Mouse (Mus musculus) intestine, embryonic 15.5 days (tissue): ENCODE data around the gene Lmo3. TPM values are rescaled to one million over a fixed set of nuclear protein-coding genes. Genes with fewer than 3 reads are reported as not detected.

Source experiments
- ATAC-seq: fragments of 200-750 bp; cut with Nextera tagmentation; 2 replicates; pipeline ENCODE4 v1.8.0; 2017; ENCODE audit warnings: moderate TSS enrichment, moderate library complexity
- H3K27ac ChIP-seq: fragments of 300-500 bp; sonication (generic); 2 replicates; pipeline ENCODE4 v1.5.1; 2015; ENCODE audit warnings: mild to moderate bottlenecking, inconsistent platforms
- H3K27me3 ChIP-seq: fragments of 300-500 bp; sonication (generic); replicated peaks from 2 replicates; pipeline ENCODE4 v1.6.1; 2015; ENCODE audit warnings: inconsistent platforms
- H3K36me3 ChIP-seq: fragments of 300-500 bp; sonication (generic); 2 replicates; pipeline ENCODE4 v1.6.1; 2015; ENCODE audit warnings: inconsistent platforms
- H3K4me1 ChIP-seq: fragments of 300-500 bp; sonication (generic); replicated peaks from 2 replicates; pipeline ENCODE4 v1.6.1; 2015; ENCODE audit warnings: inconsistent platforms
- H3K4me2 ChIP-seq: fragments of 300-500 bp; sonication (generic); replicated peaks from 2 replicates; pipeline ENCODE4 v1.6.1; 2015; ENCODE audit warnings: mild to moderate bottlenecking, inconsistent platforms
- H3K4me3 ChIP-seq: fragments of 300-500 bp; sonication (generic); replicated peaks from 2 replicates; pipeline ENCODE4 v1.5.1; 2015; ENCODE audit warnings: inconsistent platforms
- H3K9ac ChIP-seq: fragments of 300-500 bp; sonication (generic); 2 replicates; pipeline ENCODE4 v1.6.1; 2015; ENCODE audit warnings: inconsistent platforms
- H3K9me3 ChIP-seq: fragments of 300-500 bp; sonication (generic); 2 replicates; pipeline ENCODE4 v1.6.1; 2016; ENCODE audit warnings: inconsistent platforms
- WGBS: fragments of 180-500 bp; shearing (Covaris S2); methylation state at CpG from one replicate; pipeline ENCODE4 v1.1.7; 2015; 5-methylcytosine and 5-hydroxymethylcytosine counted together
- polyA plus RNA-seq: library from polyadenylated mRNA; unstranded; fragments of >200 nt; fragmentation: Nextera tagmentation; extraction: Ambion mirVana; gene quantifications from 2 replicates; pipeline ENCODE4 v1.2.1, GENCODE M21; 2015

The Lmo3 gene
- polyA plus RNA-seq, 1 experiment from 2014 or later = 11.1 TPM

DNA sequence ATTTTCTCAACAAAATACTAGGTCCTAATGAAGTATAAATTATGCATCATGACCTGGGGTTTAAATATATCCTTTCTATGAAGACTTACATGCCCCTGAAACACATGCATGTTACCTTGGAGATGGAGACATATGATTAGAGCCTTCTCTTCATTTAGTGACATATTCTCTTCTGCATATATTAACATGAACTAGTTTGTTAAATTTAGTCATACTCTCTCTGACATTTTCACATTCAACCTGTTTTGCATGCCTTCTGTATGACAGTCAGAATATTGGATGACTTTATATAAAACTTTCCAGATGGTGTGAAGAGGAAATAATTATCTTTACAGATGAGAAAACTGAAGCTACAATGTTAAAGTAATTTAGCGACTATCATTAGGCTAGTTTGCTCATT lies 77.8 kb downstream of the Lmo3 start:
- Histone ChIP-seq H3K4me2 (no peak overlapping the region), H3K9me3 (no peaks in the 10 kb centered on the region), H3K27me3 (no peaks in the 10 kb centered on the region), H3K4me3 (no peak overlapping the region), H3K36me3 (no peaks in the 10 kb centered on the region), H3K27ac (no peak overlapping the region), H3K4me1 (no peaks in the 10 kb centered on the region), H3K9ac (no peak overlapping the region)
- ATAC-seq = no peak
- 79% methylated on average over 1 of the region's 1 CpGs for WGBS

DNA sequence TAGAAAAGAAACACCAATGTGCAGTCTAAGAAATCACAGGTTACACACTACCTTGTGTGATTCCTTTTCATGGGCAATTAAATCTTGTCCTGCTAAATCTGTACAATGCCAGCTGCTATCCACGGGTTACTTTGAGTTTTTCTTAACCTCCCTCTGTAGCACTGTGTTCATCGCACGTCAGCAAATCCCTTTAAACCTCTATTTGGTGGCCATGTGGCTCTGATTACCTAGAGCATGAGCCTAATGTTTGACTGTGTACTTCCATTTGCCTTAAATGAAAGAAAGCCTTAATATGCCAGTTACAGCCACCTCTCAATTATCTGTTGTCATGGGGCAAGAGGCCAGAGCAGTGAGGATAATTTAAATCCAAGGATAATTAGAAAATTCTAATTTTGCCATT lies 98.9 kb downstream of the Lmo3 start:
- no peak overlapping the region for H3K4me3 ChIP-seq

DNA sequence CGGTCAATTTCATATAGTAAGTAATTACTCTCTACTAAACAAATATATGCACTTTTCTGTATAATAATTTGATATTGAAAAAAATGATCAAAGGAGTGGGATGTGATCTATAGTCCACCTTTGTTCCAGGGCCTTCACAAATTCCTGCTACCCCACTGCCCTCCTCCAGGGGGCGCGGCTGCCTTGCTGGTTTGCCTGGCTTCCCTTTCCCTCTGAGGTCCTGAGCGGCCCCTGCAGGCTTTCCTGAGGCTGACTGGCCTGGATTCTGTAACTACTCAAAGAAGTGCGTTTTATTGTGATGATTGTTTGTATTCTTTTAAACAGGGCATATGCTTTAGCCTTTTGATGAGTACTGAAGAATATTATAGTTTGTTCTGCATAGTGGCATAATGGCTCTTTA lies 104.2 kb downstream of the Lmo3 start:
- Histone ChIP-seq H3K9me3 (no peaks in the 10 kb centered on the region), H3K27me3 (no peaks in the 10 kb centered on the region), H3K4me1 (no peaks in the 10 kb centered on the region), H3K27ac (no peak overlapping the region), H3K9ac (no peak overlapping the region), H3K36me3 (no peaks in the 10 kb centered on the region), H3K4me3 (no peak overlapping the region), H3K4me2 (no peak overlapping the region)
- ATAC-seq = peak; percentile 55
- whole genome bisulfite sequencing = 18% methylated on average over 5 of the region's 5 CpGs

More for the DNA sequence above, 98.9 kb downstream of the Lmo3 start:
- no peak overlapping the region for H3K9ac ChIP-seq
- no peaks in the 10 kb centered on the region for H3K27me3 ChIP-seq
- ATAC-seq = no peak
- no peak overlapping the region for H3K4me2 ChIP-seq
- no peaks in the 10 kb centered on the region for H3K9me3 ChIP-seq
- WGBS = 87% methylated on average over 3 of the region's 3 CpGs
- H3K27ac ChIP-seq = no peak overlapping the region
- H3K4me1 ChIP-seq = no peaks in the 10 kb centered on the region
- H3K36me3 ChIP-seq = no peaks in the 10 kb centered on the region

DNA sequence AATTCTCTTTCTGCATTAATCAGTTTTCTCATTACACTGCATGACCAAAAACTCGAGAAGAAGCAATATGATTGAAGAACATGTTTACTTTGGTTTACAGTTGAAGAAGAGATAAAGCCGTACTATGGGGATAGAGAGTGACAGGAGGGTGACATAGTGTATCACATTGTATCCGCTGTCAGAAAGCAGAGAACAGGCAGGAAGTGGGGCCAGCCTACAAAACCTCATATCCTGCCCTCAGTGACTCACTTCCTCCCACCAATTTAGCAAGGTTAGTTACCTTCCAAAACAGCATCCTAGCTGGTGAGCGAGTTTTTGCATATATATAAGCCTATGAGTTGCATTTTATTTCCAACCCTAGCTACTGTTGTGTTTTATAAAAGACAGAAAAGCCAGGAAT lies 112.6 kb downstream of the Lmo3 start:
- no peak for ATAC-seq
- WGBS = 64% methylated on average over 4 of the region's 4 CpGs
- no peaks in the 10 kb centered on the region for H3K4me1 ChIP-seq
- H3K36me3 ChIP-seq = no peaks in the 10 kb centered on the region
- H3K27ac ChIP-seq = no peak overlapping the region
- H3K9me3 ChIP-seq = no peaks in the 10 kb centered on the region
- H3K4me3 ChIP-seq = no peak overlapping the region
- H3K4me2 ChIP-seq = no peak overlapping the region
- no peak overlapping the region for H3K9ac ChIP-seq
- H3K27me3 ChIP-seq = no peaks in the 10 kb centered on the region

DNA sequence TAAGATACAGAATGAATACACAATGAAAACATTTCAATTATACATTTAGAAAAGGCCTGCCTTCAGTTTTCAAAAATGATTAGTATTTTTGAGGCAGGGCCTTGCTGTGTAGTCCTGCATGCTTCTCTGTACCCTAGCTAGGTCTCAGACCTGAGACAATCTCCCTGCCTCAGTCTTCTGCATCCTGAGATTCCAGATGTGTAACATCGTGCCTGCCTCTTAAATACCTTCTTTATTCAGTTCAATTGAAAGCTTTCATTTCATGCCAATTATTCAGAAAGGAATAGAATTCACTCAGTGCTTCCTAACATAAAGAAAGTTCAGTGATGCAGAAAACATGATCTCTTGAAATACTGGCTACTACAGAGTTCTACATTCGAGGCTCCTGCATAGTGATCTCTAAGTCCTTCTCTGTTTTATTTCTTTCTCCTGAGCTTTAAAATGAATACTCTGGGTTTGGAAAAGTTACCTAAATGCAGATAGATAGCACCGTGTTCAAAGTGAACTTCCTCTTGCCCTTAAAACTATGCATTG lies 137.2 kb downstream of the Lmo3 start:
- Histone ChIP-seq H3K4me3 (no peak overlapping the region), H3K4me1 (no peaks in the 10 kb centered on the region), H3K9me3 (no peaks in the 10 kb centered on the region), H3K36me3 (no peaks in the 10 kb centered on the region), H3K27me3 (no peaks in the 10 kb centered on the region), H3K4me2 (no peak overlapping the region), H3K27ac (no peak overlapping the region), H3K9ac (no peak overlapping the region)
- ATAC-seq = no peak
- 74% methylated on average over 3 of the region's 3 CpGs for WGBS

DNA sequence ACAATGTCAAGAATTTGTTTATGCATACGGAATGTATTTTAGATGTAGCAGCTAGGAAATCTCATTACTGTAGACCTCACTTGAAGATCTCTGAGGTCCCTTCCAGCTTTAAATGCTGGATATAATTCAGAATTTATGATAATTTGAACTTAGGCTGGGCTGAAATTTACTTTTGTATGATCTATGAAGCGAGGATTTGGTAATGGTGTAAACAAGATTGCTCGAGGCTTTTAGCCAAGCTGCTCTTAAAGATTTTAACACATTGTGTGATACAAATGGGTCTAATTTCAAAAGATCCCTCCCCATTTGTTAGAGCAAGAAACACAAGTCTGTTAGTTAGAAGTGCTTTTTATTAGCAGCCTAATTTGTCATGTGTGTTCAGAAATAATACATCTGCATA lies 144.4 kb downstream of the Lmo3 start:
- Histone ChIP-seq H3K4me3 (no peak overlapping the region), H3K9ac (no peak overlapping the region), H3K4me2 (no peak overlapping the region), H3K36me3 (no peaks in the 10 kb centered on the region), H3K9me3 (no peaks in the 10 kb centered on the region), H3K27me3 (no peaks in the 10 kb centered on the region), H3K27ac (no peak overlapping the region), H3K4me1 (no peaks in the 10 kb centered on the region)
- WGBS = 48% methylated on average over 3 of the region's 3 CpGs
- peak; percentile 28; the same call in 1 of the 2 replicates for ATAC-seq

DNA sequence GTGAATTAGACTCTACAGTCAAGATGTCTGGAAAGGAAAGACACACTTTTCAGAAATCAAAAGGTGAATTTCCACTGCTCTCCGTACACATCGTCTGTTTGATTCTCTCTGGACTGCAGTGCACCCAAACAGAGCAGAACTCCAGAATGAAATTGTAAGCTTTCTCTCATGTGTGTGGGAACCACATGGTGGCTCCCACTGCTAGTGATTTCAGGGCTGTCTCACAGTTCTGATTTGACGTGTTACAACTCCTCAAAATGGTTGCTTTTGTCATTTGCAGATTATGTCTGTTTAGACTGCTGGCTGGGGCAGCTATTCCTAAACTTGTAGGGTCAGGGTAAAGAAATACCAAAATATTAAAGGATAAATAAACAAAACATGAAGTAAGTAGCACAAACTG lies 145.0 kb downstream of the Lmo3 start:
- H3K27me3 ChIP-seq = no peaks in the 10 kb centered on the region
- 47% methylated on average over 3 of the region's 3 CpGs for WGBS
- H3K4me1 ChIP-seq = no peaks in the 10 kb centered on the region
- H3K4me3 ChIP-seq = no peak overlapping the region
- no peaks in the 10 kb centered on the region for H3K36me3 ChIP-seq
- H3K27ac ChIP-seq = no peak overlapping the region
- ATAC-seq = no peak
- H3K9me3 ChIP-seq = no peaks in the 10 kb centered on the region
- no peak overlapping the region for H3K4me2 ChIP-seq
- H3K9ac ChIP-seq = no peak overlapping the region

DNA sequence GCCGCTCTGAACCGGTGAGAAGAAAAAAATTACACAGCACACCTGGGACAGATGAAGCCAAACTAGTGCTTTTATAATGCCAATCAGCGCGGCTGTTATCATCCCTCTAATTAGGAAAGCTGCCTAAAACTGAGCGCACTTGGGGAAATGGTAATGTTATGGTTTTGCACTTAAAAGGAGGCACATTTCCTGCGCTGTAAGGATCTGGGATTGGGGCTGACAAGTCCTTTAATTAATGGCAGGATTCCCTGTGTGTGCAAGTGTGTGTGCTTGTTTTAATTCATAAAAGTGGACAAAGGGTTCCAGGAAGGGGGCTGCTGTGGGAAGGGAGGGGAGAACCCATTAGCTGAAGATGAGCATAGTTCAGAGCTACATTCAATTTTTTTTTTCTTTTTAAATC lies 154.4 kb downstream of the Lmo3 start:
- no peak for ATAC-seq
- no peak overlapping the region for H3K4me3 ChIP-seq
- no peaks in the 10 kb centered on the region for H3K9me3 ChIP-seq
- H3K27ac ChIP-seq = no peak overlapping the region
- no peaks in the 10 kb centered on the region for H3K4me1 ChIP-seq
- peaks cover 4% of the 10 kb centered on the region; the same call in 1 of the 2 replicates for H3K27me3 ChIP-seq
- WGBS = 30% methylated on average over 6 of the region's 6 CpGs
- no peaks in the 10 kb centered on the region for H3K36me3 ChIP-seq
- no peak overlapping the region for H3K9ac ChIP-seq
- H3K4me2 ChIP-seq = no peak overlapping the region

DNA sequence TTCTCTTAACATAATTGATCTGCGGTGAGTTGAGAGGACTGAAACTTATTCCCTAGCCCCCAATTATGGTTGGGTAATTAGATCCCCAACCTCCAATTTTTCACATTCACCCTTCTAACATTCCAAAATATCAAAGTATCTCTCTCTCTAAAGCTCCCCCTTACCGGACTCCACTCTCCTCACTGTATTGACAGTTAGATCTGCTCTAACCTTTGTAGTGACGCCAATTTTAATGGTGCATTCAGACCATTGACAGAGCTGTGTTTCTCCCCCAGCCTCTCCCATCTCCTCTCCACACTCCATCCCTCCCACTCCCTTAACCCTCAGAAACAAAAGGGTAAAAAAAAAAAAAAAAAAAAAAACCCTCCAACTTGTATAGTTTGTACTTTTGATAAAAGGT lies 154.9 kb downstream of the Lmo3 start:
- 57% methylated on average over 3 of the region's 3 CpGs for WGBS
- Histone ChIP-seq H3K4me3 (no peak overlapping the region), H3K27me3 (peaks cover 4% of the 10 kb centered on the region; the same call in 1 of the 2 replicates), H3K4me1 (no peaks in the 10 kb centered on the region), H3K27ac (no peak overlapping the region), H3K4me2 (no peak overlapping the region), H3K36me3 (no peaks in the 10 kb centered on the region), H3K9ac (no peak overlapping the region), H3K9me3 (no peaks in the 10 kb centered on the region)
- no peak for ATAC-seq

DNA sequence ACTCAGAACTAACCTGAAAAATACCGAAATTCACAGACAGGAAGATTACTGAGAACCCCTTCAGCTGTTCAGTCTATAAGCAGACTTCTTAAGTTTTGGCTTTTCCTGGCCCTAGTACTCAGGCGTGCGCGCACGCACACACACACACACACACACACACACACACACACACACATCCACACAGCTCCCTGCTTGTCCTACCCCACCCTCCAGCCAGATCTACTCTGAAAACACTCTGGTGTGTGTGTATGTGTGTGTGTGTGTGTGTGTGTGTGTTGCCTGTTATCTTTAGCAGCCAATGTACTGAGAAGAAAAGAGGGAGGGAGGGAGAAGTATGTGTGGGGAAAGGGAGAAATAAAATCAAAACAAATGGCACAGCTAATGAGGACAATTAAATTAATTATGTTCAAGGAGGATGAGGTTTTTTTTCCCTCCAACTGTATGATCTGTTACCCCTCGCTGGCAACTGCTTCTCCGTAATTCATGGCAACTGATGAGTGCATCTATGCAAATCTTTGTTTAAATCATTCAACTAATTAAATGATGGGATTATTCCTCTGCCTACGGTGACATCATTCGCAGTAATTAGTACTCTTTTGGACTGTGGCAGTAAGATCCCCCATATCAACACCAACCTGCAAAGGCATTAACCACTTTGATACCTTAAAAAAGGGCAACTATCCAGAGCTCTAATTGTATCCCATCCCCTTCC lies 157.1 kb downstream of the Lmo3 start:
- no peak for ATAC-seq
- WGBS = 73% methylated on average over 9 of the region's 9 CpGs
- Histone ChIP-seq H3K27ac (no peak overlapping the region), H3K36me3 (no peaks in the 10 kb centered on the region), H3K9me3 (no peaks in the 10 kb centered on the region), H3K4me2 (no peak overlapping the region), H3K4me1 (0 out of 2 replicates have a peak, but pooled peaks cover 3% of the 10 kb centered on the region), H3K4me3 (no peak overlapping the region), H3K27me3 (peaks cover 7% of the 10 kb centered on the region; the same call in 1 of the 2 replicates), H3K9ac (no peak overlapping the region)

DNA sequence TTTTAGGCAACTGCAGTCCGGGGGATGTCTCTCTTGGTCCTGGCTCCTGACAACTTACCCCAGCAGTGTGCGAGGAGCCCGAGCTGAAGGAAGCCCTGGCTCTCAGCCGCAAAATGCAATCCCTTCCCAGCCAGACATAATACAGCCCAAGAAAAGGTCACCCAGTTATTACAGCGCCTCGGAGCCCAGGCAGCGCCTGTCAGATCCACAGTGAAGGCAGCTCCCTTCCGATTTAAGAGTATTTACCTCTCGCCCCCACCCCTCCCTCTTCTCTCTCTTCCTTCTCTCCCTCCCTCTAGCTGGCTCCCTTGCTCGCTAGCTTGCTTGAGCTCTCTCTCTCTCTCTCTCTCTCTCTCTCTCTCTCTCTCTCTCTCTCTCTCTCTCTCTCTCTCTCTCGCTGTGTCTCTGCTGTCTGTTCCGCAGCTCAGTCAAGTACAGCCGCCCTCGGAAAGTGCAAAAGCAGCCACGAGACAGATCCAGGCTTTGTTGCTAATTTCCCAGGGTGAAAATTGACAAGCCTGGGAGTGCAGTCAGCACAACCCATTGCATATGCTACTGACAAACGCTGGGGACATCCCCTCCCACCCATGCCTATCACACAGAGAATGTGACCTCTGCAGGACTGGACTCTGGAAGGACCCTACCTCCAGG lies 159.0 kb downstream of the Lmo3 start:
- peaks cover 7% of the 10 kb centered on the region; the same call in 1 of the 2 replicates for H3K27me3 ChIP-seq
- H3K27ac ChIP-seq = no peak overlapping the region
- ATAC-seq = peak; percentile 65
- 0 out of 2 replicates have a peak, but pooled peaks cover 3% of the 10 kb centered on the region for H3K4me1 ChIP-seq
- H3K9me3 ChIP-seq = no peaks in the 10 kb centered on the region
- under 1% methylated on average over 16 of the region's 16 CpGs for WGBS
- no peaks in the 10 kb centered on the region for H3K36me3 ChIP-seq
- 0 out of 2 replicates have a peak overlapping the region, but pooled peaks have one; percentile 13 for H3K9ac ChIP-seq
- peak overlapping the region; percentile 77 for H3K4me2 ChIP-seq
- peak overlapping the region; percentile 35 for H3K4me3 ChIP-seq

DNA sequence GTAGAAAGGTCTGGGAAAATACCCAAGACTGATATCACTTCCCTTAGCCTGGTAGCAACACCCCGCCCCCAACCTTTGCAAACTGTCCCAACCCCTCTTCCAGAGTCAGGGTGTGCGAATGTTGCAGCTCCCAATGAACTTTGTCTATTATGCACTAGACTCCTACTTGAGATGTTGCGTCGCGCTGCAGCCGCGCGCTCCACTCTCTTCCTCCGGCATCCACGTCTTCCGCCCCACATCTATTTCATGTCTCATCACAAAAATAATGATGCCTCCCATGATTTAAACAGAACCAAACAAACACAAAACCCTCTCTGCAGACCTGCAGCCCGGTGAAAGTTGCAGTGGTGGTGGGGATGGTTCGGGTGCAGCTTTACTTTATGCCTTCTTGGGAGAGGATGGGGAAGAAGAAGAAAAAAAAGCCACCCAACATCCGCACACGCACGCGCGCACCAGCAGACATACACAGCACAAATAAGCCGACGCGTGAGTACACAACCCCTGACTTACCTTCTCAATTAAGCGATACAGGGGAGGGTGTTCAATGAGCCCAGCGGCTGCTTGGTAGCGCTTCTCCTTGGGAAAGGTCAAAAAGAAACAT lies 159.7 kb downstream of the Lmo3 start:
- Histone ChIP-seq H3K4me1 (0 out of 2 replicates have a peak, but pooled peaks cover 3% of the 10 kb centered on the region), H3K27ac (no peak overlapping the region), H3K27me3 (peaks cover 7% of the 10 kb centered on the region; the same call in 1 of the 2 replicates), H3K9ac (peak overlapping the region; percentile 31; the same call in 1 of the 2 replicates), H3K4me2 (peak overlapping the region; percentile 77), H3K9me3 (no peaks in the 10 kb centered on the region), H3K36me3 (no peaks in the 10 kb centered on the region), H3K4me3 (peak overlapping the region; percentile 35)
- under 1% methylated on average over 24 of the region's 24 CpGs for WGBS
- ATAC-seq = peak; percentile 45
